Mouse (Mus musculus) liver, embryonic 15.5 days (tissue): ENCODE results near the gene Armcx1. TPM values are rescaled to one million over a fixed set of nuclear protein-coding genes. Genes with fewer than 3 reads are reported as not detected.
A peak's percentile ranks its signal among the peaks of the same experiment; 100 is the strongest.
"Not testable (repeated sequence)": the region's sequence is repeated elsewhere in the genome, so short reads cannot be mapped to it uniquely, and the experiment has no call there.

ENCODE experiments used
- ATAC-seq: fragments of 200-750 bp; cut with Nextera tagmentation; 2 replicates; pipeline ENCODE4 v1.8.0; 2017; ENCODE audit warnings: moderate number of reproducible peaks, mild to moderate bottlenecking, moderate library complexity; ENCODE audit not compliant: insufficient read depth
- H3K27ac ChIP-seq: fragments of 300-500 bp; sonication (generic); replicated peaks from 2 replicates; pipeline ENCODE4 v1.5.1; 2015; ENCODE audit warnings: mild to moderate bottlenecking, inconsistent platforms
- H3K27me3 ChIP-seq: fragments of 300-500 bp; sonication (generic); 2 replicates; pipeline ENCODE4 v1.6.1; 2015; ENCODE audit warnings: mild to moderate bottlenecking, inconsistent platforms
- H3K36me3 ChIP-seq: fragments of 300-500 bp; sonication (generic); replicated peaks from 2 replicates; pipeline ENCODE4 v1.6.1; 2015; ENCODE audit warnings: moderate library complexity, mild to moderate bottlenecking, inconsistent platforms
- H3K4me1 ChIP-seq: fragments of 300-500 bp; sonication (generic); replicated peaks from 2 replicates; pipeline ENCODE4 v1.6.1; 2015; ENCODE audit warnings: inconsistent platforms
- H3K4me2 ChIP-seq: fragments of 300-500 bp; sonication (generic); 2 replicates; pipeline ENCODE4 v1.6.1; 2015; ENCODE audit warnings: moderate library complexity, mild to moderate bottlenecking, inconsistent platforms
- H3K4me3 ChIP-seq: fragments of 300-500 bp; sonication (generic); replicated peaks from 2 replicates; pipeline ENCODE4 v1.5.1; 2015; ENCODE audit warnings: mild to moderate bottlenecking, inconsistent platforms
- H3K9ac ChIP-seq: fragments of 300-500 bp; sonication (generic); 2 replicates; pipeline ENCODE4 v1.6.1; 2015; ENCODE audit warnings: moderate library complexity, mild to moderate bottlenecking, inconsistent platforms
- H3K9me3 ChIP-seq: fragments of 300-500 bp; sonication (generic); replicated peaks from 2 replicates; pipeline ENCODE4 v1.6.1; 2016; ENCODE audit warnings: inconsistent platforms
- WGBS: fragments of 180-500 bp; shearing (Covaris S2); methylation state at CpG from one replicate; pipeline ENCODE4 v1.1.7; 2015; ENCODE audit warnings: mixed read lengths; ENCODE audit not compliant: insufficient replicate concordance; 5-methylcytosine and 5-hydroxymethylcytosine counted together
- polyA plus RNA-seq: library from polyadenylated mRNA; unstranded; fragments of >200 nt; fragmentation: Nextera tagmentation; extraction: Ambion mirVana; gene quantifications from 2 replicates; pipeline ENCODE4 v1.2.1, GENCODE M21; 2015

Gene Armcx1
- polyA plus RNA-seq, 1 experiment from 2014 or later = 5.7 TPM

- not testable (repeated sequence) for H3K27ac ChIP-seq, H3K4me2 ChIP-seq, ATAC-seq, H3K27me3 ChIP-seq, H3K9ac ChIP-seq, H3K9me3 ChIP-seq, H3K4me1 ChIP-seq, H3K36me3 ChIP-seq, H3K4me3 ChIP-seq
- 25% methylated on average over 2 of the region's 2 CpGs for WGBS
Measured at GRCm38 (mm10) chrX:134723762-134724161, 6.0 kb downstream of the Armcx1 start.

DNA sequence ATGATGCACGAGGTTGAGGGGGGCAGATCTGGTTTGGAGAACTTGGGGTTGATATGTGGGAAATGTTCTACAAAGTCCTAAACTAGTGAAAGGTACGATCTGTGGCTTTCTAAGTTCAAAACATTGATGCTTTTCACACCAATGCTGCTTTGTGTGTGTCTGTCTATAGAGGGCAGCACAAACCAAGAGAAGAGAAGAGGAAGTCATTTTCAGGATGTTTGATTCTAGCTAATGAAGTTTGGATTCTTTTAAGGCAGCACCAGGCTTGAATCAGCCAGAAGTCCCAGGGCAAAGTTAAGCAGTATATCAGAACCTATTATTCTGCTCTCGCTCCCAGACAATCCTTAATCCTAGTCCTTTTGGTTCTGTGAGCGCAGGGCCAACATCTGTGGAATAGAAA lies 12.0 kb downstream of the Armcx1 start:
- no peaks in the 10 kb centered on the region for H3K27me3 ChIP-seq
- H3K27ac ChIP-seq = no peak overlapping the region
- H3K9me3 ChIP-seq = no peaks in the 10 kb centered on the region
- WGBS = 27% methylated on average over 4 of the region's 4 CpGs
- H3K4me2 ChIP-seq = no peak overlapping the region
- no peak overlapping the region for H3K9ac ChIP-seq
- no peaks in the 10 kb centered on the region for H3K36me3 ChIP-seq
- H3K4me1 ChIP-seq = no peaks in the 10 kb centered on the region
- H3K4me3 ChIP-seq = no peak overlapping the region
- no peak for ATAC-seq

DNA sequence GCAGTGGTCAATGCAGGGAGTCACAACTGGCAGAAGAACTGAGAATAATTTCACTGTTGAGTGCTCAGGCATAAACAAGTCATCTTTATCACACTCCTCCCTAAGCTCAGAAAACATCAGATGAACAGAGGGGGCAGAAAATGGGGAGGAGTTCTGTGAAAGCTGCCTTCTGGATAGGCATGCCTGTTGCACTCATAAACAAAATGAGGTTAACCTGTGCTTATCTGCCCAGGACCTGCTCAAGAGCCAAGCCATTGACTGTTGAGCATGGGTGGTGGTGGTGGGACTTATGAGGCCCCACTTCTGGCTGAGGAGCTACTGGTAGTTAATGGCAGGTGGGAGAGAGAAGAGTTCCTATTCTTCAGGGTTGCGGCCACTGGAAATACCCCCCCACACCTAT lies 20.0 kb downstream of the Armcx1 start:
- Histone ChIP-seq H3K9ac (no peak overlapping the region), H3K27me3 (no peaks in the 10 kb centered on the region), H3K4me1 (no peaks in the 10 kb centered on the region), H3K4me2 (no peak overlapping the region), H3K27ac (no peak overlapping the region), H3K4me3 (no peak overlapping the region), H3K9me3 (no peaks in the 10 kb centered on the region), H3K36me3 (no peaks in the 10 kb centered on the region)
- peak; percentile 49 for ATAC-seq
- WGBS = 78% methylated on average over 1 of the region's 1 CpGs

DNA sequence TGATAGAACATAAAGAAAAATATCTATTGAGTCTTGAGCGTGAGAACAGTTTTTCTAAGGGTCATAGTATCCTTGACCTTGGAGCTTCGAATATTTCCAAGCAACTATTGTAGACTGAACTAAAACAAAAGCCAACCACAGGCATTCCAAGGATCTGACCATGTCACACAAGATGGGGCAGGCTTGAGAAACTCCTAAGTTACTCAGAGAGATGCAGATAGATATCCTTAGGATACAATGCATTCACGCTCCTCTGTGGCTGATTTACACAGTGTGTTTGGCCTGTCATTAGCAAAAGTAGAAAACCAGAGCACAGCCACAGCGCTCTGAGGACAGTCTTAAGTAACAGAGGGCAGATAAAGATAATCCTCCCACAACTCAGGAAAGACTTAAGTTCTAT lies 21.4 kb downstream of the Armcx1 start:
- Histone ChIP-seq H3K4me2 (no peak overlapping the region), H3K9ac (no peak overlapping the region), H3K27ac (no peak overlapping the region), H3K36me3 (no peaks in the 10 kb centered on the region), H3K9me3 (no peaks in the 10 kb centered on the region), H3K4me3 (no peak overlapping the region), H3K27me3 (no peaks in the 10 kb centered on the region), H3K4me1 (no peaks in the 10 kb centered on the region)
- ATAC-seq = no peak
- WGBS = 24% methylated on average over 4 of the region's 4 CpGs

GRCm38 (mm10) chrX:134741862-134742261 lies 24.1 kb downstream of the Armcx1 start:
- WGBS = 34% methylated on average over 5 of the region's 5 CpGs
- no peak for ATAC-seq
- Histone ChIP-seq H3K4me1 (no peaks in the 10 kb centered on the region), H3K9ac (no peak overlapping the region), H3K9me3 (no peaks in the 10 kb centered on the region), H3K36me3 (no peaks in the 10 kb centered on the region), H3K27me3 (no peaks in the 10 kb centered on the region), H3K27ac (no peak overlapping the region), H3K4me2 (no peak overlapping the region), H3K4me3 (no peak overlapping the region)

DNA sequence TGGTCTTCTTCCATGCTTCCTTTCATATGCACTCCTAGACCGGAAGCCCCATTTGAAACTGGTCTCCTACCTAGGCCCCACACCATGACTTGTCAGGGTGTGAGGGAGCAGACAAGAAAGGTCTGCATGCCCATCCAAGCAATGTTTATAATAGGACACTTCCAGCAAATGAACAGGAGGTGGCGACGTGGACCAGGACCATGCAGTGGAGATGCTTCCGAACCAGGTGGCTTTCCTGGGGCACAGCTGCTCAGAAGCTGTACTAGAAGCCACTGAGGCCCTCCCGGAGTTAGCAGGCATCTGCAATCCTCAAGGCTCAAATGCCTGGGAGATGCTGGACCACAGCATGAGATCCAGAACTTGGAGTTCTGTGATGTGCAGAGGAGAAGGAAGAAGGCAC lies 28.7 kb downstream of the Armcx1 start:
- H3K36me3 ChIP-seq = no peaks in the 10 kb centered on the region
- WGBS = 23% methylated on average over 5 of the region's 5 CpGs
- no peak for ATAC-seq

DNA sequence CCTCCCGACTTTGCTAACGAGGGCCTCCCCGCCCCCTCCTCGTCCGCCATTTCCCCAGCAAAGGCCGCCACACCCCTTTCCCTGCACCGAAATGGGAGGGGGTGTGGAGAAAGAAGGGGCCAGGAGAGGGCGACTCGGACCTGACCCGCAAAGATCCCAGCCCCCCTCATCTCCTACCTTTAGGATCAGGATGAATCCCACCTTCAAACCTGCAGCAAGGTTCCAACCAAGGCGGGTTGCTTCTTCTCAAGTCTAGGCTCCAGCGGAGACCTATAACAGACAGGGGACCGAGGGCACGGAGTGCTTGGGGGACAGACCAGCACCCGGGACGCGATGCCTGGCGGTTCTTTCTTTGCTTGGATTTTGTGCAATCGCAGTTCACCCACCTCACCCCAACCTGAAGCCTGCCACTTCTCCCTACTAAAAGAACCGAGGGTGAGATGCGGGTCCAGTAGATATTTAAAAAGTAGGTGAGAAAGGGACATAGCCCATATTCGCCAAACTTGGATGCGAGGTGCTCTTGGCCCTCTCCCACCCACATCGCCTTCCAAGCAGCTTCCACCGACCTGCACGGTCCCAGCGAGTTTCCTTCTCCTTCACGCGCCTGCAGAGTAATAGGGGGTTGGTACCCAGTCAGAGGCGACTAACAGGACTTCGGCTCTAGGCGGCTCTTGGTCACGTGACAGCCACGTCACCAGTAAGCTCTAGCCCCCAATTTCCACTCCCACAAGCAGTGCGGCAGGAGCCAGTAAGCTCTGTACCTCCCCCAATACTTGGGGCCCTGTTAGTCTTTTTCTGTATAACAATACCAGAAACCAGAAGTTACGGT lies 33.2 kb downstream of the Armcx1 start, which contains the start of gene Armcx6:
Armcx6 (minus strand) TSS at position 654 of the 829 bp plus-strand sequence.
- no peaks in the 10 kb centered on the region for H3K27me3 ChIP-seq
- no peaks in the 10 kb centered on the region for H3K9me3 ChIP-seq
- no peak within 1 kb of the TSS; the same call in 1 of the 2 replicates for H3K27ac ChIP-seq
- WGBS = 15% methylated on average over 36 of the region's 36 CpGs
- H3K9ac ChIP-seq = peak within 1 kb of the TSS; percentile 35; the same call in 1 of the 2 replicates
- H3K4me2 ChIP-seq = peak within 1 kb of the TSS; percentile 82
- no peaks in the 10 kb centered on the region; the same call in 1 of the 2 replicates for H3K4me1 ChIP-seq
- H3K4me3 ChIP-seq = peak within 1 kb of the TSS; percentile 58
- H3K36me3 ChIP-seq = no peaks in the 10 kb centered on the region
- peak; percentile 89 for ATAC-seq

More for the DNA sequence above, 28.7 kb downstream of the Armcx1 start:
- H3K4me3 ChIP-seq = no peak overlapping the region
- H3K4me1 ChIP-seq = no peaks in the 10 kb centered on the region; the same call in 1 of the 2 replicates
- no peak overlapping the region for H3K9ac ChIP-seq
- no peaks in the 10 kb centered on the region for H3K9me3 ChIP-seq
- H3K27ac ChIP-seq = no peak overlapping the region
- no peaks in the 10 kb centered on the region for H3K27me3 ChIP-seq
- no peak overlapping the region for H3K4me2 ChIP-seq

DNA sequence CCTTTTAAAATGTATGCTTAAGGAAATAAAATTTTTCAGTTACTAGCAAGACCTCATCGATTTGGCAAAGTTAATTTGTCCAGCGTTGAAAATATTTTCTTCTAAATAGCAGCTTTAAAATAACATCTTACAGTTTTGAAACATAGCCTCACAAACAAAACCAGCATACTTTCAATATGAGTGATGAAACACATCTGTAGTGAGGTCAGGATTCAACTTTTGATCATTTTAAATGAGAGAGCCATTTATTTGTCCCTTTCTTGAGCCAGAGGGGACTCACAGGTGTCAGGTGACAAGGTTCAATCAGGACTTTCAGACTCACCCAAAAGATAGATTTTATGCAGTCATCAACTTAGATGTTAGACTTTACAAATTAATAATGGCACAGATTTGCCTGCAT lies 34.1 kb downstream of the Armcx1 start:
- ATAC-seq = no peak
- WGBS = 42% methylated on average over 2 of the region's 2 CpGs
- H3K27me3 ChIP-seq = no peaks in the 10 kb centered on the region
- H3K4me3 ChIP-seq = no peak overlapping the region
- no peak overlapping the region for H3K27ac ChIP-seq
- H3K4me1 ChIP-seq = no peaks in the 10 kb centered on the region; the same call in 1 of the 2 replicates
- H3K9ac ChIP-seq = no peak overlapping the region
- H3K9me3 ChIP-seq = no peaks in the 10 kb centered on the region
- H3K4me2 ChIP-seq = no peak overlapping the region
- H3K36me3 ChIP-seq = no peaks in the 10 kb centered on the region

DNA sequence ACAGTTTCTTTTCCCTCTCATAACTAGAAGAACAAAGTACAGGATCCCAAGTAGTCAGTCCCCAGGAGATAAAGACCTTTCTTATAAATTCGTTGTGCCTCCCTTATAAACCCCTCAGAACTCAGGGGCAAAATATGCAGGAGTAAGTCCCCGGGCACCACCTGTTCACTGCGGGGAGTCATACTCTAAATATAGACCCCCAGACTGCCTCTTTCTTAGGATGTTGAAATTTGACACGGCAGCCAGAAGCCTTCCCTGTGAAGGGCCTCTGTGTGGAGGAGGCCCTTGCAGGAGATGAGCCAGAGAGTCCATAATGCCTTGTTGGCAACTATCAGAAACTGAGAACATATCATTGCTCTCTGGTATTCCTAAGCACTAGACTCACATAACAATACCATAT lies 34.8 kb downstream of the Armcx1 start:
- no peaks in the 10 kb centered on the region for H3K9me3 ChIP-seq
- ATAC-seq = no peak
- H3K4me2 ChIP-seq = no peak overlapping the region
- H3K9ac ChIP-seq = no peak overlapping the region
- H3K4me3 ChIP-seq = no peak overlapping the region
- H3K27me3 ChIP-seq = no peaks in the 10 kb centered on the region
- WGBS = 28% methylated on average over 4 of the region's 4 CpGs
- H3K36me3 ChIP-seq = no peaks in the 10 kb centered on the region
- peaks cover 1% of the 10 kb centered on the region; the same call in 1 of the 2 replicates for H3K4me1 ChIP-seq
- H3K27ac ChIP-seq = no peak overlapping the region

- Histone ChIP-seq H3K36me3 (no peaks in the 10 kb centered on the region), H3K4me1 (peaks cover 7% of the 10 kb centered on the region; the same call in 1 of the 2 replicates), H3K9ac (peak within 1 kb of the TSS; percentile 56), H3K4me2 (peak within 1 kb of the TSS; percentile 77), H3K27ac (0 out of 2 replicates have a peak within 1 kb of the TSS, but pooled peaks have one; percentile 48), H3K4me3 (peak within 1 kb of the TSS; percentile 67), H3K27me3 (no peaks in the 10 kb centered on the region), H3K9me3 (no peaks in the 10 kb centered on the region)
- ATAC-seq = peak; percentile 83
- WGBS = 21% methylated on average over 46 of the region's 46 CpGs
Measured at GRCm38 (mm10) chrX:134756434-134757292, 38.9 kb downstream of the Armcx1 start, which contains the start of gene Armcx3. TSS of gene Armcx3 (plus strand) at chrX:134756595.
